Mouse (Mus musculus): ENCODE data around the gene Ckap2l.

- TF ChIP-seq CTCF (IDR thresholded peaks at IDR 0.05; ENCODE audit: control insufficient read depth, insufficient read depth, insufficient replicate concordance, low read depth, low read length) (no peak), POLR2A (IDR thresholded peaks at IDR 0.05; ENCODE audit: control insufficient read depth, low read depth, low read length) (no peak)
Measured at GRCm38 (mm10) chr2:129245618-129246017, 51.4 kb downstream of the Ckap2l start.
